Mouse (Mus musculus): ENCODE measurements around the gene Ppl.

The Ppl gene

DNA sequence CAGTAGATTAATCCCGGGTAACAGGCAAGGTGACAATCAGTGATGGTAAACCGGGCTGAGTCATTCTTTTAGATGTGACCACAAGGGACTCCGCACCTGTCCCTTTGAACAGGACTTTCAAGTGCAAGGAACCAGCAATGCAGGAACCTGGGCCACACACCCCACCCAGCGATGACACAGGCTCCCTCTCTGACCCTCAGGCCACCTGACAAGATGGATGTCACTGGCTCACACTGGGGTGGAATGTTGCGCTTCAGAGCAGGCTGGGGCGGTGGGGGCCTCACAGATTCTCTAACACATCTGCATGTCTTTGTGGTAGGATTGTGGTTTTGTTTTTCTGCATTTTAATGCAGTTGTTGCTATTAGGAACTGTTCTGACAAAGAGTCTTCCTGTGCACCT, 8.7 kb downstream of the Ppl start:
- no peak for DNase-seq (ENCODE audit: low spot score)

DNA sequence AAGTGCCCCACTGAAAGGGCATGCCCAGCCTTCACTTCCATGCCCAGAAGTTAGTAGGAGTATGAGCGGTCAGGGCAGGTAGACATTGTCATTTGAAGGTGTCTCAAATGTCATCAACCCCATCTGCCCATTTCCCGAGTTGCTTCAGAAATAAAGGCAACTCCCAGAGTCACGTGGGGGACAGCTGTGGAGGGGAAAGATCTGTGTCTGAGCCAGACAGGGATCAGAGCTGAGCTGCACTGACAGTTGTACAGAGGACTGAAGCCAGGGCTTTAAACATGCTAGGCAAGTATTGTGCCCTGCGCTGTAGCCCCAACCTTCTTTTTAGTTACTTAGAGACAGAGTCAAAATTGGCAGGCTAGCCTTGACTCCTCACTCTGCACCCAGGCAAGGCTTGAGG, 12.4 kb downstream of the Ppl start:
- DNase-seq (ENCODE audit: low spot score): no peak

DNA sequence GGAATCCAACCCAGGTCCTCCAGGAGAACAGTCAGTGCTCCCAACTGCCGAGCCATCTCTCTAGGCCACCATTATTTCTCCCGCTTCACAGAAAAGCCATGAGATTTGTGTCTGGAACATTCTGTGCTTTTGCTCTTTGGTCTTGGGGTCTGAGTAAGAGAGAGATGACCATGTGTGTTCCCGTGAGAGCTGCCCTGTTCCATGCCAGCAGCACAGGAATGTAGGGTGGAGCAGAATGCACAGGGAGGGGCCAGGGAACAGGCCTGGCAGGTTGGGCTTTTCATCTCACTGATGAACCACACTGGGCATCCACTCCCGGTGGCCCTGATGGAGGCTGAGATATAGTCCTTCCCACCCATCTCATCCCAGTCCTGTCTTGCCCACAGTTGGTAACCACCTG, 12.8 kb downstream of the Ppl start:
- no peak for DNase-seq (ENCODE audit: low spot score)

DNA sequence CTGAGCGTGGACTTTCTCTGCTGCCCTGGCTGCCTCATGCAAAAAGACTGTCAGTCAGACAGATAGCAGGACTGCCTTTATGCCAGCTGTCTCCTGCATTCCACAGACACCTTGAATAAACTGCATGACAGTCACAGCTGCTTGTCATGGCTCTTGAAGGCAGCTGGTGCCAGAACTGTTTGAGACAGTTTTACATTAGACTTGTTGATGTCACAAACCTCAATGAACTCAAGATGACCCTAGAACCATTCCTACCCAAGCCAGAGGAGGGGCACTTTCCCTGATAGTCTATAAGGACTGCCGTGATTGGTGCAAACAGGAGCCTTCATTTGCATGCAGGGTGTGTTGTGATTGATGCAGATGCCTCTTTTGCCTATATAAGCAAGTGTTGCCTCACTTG, 18.6 kb downstream of the Ppl start:
- no peak for DNase-seq (ENCODE audit: low spot score)

DNA sequence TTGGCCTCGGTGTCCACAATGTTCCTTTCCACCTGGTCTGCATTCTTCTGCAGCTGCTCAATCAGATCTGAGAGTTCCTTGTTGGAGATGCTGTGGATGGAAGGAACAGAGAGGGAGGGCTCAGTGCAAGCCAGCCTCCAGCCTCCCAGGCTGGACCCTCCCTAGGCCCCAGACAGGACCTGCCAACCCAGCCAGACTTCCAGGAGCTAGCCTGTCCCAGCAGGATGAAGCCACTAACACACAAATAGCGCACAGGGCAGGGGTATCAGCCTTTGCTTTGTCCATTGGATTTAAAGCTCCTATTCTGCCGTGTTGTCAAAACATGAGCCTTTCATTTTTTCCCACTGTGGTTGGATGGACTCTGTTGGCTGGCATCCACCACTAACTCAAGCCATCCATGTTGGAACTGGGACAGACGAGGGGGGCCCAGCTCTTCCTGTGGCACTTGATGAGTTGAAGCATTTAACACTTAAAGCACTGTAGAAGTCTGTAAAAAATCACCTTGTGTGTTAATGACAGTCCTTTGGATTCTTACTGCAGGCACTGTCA, 19.1 kb downstream of the Ppl start:
- no peak for DNase-seq (ENCODE audit: low spot score)

DNA sequence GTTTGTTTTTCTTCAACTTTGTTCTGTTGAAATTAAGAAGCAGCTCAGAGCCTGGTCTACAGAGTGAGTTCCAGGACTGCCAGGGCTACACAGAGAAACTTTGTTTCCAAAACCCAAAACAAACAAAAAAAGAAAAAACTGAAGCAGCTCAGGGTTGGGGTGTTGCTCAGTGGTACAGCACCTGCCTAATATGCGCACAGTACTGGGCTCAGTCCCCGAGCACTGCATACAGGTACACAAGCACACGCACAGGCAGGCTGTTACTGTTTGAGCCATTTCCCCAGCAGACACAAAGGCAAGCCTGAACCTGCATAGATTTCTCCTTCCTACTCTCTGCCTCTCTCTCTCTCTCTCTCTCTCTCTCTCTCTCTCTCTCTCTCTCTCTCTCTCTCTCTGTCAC, 21.2 kb downstream of the Ppl start:
- no peak for DNase-seq (ENCODE audit: low spot score)

DNA sequence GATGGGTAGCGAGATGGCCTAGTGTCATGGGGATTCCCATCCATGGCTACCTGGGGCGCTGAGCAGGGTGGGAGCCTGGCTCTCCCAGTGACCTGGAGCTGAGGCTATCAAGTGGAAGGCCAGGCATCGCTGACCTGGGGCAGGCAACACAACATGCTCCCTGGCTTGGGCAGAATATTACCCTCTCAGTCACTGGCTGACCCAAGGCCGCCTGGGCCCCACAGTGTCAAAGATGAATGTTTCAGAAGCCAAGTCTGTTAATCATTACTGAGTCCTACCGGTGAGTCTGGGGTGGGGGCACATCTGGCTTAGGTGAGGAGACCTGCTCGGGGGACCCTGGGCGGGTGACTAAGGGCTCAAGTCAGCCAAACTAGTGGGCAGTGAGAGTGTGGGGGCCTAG, 22.3 kb downstream of the Ppl start:
- DNase-seq (ENCODE audit: low spot score): no peak

DNA sequence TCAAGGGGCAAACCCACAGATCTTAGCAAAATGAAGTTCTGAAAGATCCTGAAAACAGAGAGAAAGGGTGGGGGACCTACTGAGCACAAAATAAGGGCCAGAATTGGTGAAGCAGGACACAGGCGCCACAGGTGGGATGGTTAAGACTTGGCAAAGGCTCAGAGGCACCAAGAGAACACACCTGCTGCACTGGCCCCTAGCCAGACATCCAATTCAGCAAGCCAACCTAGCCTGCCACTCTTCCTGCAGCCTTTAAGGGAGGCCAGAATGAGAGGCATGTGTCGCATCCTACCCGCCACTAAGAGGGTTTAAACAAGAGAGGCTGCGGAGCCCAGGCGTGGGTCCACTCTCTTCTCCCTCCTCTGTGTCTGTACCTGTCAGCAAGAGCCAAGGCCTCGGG, 31.2 kb downstream of the Ppl start:
- DNase-seq (ENCODE audit: low spot score): no peak

DNA sequence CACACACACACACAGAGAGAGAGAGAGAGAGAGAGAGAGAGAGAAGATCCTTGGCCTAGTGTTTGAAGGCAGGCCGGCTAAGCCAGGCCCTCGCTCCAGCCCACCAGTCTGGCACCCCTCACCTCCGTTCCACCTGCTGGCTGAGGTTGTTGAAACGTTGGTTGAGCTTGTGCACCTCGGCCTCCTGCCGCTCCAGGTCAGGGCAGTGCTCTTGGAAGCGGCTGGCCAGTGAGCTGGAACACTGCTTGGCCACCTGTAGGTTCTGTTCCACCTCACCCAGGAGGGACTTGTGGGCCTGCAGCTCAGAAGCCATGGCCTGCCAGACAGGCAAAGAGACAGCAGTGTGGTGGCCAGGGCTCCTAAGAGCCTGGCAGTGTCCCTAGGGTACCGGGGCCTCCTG, 35.7 kb downstream of the Ppl start:
- no peak for DNase-seq (ENCODE audit: low spot score)

DNA sequence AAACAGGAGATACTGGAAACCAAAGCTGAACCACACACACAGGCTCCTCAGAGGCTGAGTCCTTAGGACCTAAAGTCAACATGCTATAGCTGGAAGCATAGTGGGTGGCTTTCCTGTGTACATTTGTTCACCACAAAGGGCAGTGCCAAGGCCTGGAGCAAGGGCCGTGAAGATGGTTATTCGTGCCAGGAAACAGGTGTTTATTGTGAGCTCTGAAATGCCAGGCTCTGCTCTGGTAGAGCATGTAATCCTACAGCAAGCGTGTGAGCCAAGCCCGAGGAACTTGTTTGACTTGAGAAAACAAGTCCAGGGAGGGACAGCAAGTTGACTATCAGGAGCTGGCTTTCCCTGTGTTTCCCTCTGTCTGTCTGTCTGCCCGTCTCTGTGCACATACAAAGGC, 38.9 kb downstream of the Ppl start:
- DNase-seq (ENCODE audit: low spot score): no peak

DNA sequence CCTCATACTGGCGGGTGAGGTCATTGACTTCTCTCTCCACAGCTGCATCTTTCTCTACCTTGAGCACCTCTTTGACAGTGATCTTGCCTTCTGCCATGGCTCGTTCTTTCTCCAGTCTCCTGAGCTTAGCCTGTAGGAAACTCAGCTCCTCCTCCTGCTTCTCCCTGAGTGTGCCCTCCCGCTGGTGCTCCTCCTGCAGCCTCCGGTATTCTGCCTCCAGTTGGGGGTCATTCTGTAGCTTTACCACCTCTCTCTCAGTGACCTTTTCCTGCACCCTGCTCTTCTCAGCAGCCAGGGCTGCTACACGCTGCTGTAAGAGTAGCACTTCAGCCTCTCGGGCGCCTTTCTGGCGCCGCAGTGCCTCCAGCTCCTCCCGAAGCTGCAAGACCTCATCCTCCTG, 43.2 kb downstream of the Ppl start:
- DNase-seq (ENCODE audit: low spot score): no peak

DNA sequence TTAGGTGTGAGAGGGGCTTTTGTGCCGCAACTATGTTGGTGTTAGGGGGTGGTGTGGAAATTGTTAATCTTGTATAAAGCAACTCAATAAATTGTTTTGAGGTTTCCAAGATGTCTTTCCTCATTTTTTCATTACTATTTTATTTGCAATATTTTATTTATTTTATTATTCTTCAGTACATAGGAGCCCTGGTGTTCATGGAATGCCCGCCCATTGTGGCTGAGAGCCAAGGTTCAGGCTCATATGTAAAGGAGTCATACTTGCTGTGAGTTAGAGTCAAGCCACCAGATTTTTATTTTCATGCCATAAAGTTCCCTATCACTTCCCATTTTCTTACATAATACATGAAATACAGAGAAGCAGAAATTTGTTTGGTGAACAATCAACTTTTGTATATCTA, 46.0 kb downstream of the Ppl start:
- DNase-seq (ENCODE audit: low spot score): no peak

DNA sequence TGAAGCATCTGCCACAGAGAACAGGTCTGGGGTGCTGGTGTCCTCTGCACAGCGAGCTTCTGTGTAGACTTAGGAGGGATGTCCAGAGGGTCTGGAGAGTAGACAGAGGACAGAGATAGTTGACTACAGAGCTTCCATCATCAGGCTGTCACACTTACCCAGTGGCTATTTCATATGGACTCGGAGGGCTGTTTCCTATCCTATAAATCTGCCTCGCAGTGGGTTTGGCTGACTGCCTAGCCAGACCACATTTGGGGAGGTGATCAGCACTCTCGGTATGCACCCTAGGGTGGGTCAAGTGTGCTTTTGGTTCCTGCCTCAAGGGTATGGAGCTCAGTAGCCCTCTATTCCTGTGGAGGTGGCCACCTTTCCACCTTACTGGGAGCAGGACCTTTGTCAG, 47.0 kb downstream of the Ppl start:
- no peak for DNase-seq (ENCODE audit: low spot score)

DNA sequence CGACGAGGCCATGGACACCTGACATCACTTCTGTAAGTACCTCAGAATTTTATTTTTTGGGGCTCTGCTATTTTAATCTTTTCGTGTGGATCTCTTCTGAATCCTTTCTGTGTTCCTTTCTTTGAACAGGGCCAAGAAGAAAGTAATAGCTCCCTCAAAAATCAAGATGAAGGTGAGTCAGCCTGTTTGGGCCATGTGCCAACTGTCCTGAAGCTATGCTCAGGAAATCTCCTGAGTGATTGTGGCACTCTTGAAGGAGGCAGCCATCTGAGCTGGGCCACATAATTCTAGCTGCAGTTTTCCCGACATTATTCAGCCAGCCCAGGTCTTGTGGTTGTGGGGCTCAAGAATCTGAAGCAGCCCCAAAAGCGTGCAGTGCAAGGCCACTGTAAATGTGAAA, 57.9 kb downstream of the Ppl start:
- no peak for DNase-seq (ENCODE audit: low spot score)

DNA sequence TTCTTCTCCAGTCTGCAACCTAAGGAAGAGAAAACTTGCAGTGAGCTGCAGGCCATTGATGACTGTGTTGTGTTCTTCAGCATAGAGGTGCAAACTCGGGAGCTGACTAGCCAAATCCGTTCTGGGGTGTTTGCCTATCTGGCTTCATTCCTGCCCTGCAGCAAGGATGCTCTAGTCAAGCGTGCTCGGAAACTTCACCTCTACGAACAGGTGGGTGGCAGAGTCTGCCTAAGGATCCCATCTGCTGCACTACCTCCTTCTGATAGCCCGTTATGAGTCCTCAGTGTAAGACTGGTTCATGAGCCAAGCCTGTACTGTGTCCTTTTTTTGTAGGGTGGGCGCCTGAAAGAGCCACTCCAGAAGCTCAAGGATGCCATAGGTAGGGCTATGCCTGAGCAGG, 60.2 kb downstream of the Ppl start:
- DNase-seq (ENCODE audit: low spot score): no peak

DNA sequence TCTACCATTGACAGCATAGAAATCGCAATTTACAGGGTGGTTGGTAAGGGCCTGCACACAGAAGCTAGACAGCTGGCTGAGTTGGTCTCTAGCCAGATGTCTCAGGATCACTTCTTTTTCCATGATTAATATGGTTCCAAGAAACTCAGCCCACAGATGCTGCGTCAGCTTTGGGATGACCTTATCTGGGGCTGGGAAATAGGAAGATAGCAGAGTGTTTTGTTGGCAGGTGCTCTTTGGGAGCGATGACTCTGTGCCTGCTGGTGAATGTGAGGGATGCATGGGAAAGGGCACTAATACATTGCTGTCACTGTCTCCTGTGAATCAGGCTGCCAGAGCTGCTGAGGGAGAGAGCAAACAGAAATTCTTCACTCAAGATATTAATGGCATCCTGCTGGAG, 61.9 kb downstream of the Ppl start:
- no peak for DNase-seq (ENCODE audit: low spot score)

DNA sequence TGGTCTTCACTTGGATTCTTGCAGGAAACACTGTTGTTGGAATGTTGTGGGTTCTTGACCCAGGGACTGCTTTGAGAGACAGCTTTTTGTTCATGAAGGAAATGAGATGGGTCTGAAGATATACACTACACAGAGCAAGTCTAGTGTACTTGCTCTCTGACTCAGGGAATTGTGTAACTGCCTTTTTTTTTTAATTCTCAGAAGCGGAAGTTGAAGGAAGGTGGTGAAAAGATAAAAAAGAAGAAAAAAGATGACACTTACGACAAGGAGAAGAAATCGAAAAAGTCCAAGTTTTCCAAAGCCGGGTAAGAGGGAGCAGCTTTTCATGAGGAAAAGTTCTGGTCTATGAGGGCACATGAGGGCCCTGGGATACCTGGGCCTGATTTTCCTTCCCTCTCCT, 68.7 kb downstream of the Ppl start:
- no peak for DNase-seq (ENCODE audit: low spot score)

DNA sequence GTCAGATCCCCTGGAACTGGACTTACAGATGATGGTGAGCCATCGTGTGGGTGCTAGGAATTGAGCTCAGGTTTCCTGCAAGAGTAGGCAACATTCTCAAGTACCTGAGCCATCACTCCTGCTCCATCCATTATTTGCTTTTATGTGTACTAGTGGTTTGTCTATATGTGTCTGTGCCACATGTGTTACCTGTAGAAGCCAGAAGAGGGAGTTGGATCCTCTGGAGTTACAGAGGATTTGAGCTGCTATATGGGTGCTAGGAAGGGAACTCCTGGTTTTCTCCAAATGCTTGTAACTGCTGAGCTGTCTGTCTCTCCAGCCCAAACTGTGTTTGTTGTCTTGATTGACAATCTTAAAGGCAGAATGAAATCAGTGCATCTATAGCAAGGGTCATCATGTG, 74.1 kb downstream of the Ppl start:
- peak; percentile 37 for DNase-seq (ENCODE audit: low spot score)

DNA sequence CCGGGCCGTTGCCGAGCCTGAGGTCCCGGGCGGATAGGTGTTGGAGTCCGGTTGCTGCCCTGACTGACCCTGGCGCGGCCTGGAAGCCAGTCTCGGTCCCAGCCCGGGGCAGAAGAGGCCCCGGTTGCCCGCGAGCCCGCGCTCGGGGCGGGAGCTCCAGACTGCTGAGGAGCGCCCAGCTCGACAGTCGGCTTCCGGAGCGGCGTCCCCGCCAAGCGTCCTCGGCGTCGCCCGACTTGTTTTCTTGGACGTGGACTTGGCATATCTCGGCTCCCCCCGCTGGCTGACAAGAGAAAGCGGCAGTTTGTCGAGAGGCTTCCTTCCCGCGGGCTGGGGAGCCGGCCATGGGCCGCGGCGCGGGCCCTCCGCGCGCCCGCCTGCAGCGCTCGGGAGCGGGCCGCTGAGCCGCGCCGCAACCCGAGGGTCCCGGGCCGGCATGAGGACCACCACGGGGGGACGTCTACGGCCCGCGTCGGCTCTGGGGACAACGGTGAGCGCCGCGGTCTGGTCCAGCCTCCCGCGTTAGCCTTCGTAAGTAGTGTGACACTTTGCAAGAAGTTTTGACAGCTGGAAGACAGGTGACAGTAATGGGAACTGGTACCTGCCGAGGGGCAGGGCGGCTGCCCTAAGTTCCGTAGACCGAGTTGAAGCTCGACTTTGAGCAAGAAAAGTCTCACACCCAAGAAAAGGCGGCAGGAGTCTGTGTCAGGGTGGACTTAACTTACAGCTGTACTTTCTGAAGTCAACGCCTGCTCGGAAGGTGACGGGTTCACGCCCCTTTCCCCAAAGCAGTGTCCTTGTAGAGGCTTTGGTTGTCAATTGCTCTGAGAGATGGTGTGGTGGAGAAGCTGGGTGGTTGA, 81.7 kb downstream of the Ppl start:
- DNase-seq (ENCODE audit: low spot score): peak; percentile 73

DNA sequence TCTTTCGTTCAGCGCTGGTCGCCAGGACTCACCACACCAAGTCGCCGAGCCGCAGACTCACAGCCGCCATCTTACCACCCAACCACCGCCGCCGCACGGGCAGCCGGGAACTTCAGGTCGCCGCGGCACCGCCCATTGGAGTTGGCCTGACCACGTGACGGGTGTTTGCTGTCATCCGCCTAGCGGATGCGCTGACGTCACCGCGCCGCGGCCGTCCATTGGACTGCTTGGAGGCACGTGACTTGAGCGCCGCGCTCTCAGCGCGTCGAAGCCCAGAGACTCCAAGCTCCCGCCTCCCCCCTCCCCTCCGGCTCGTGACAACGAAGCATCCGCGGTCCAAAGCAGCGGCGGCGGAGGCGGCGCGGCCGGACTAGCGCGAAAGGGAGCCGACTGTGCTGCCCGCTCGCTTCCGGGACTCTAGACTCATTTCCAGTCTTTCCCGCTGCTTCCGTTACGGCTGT, 82.4 kb downstream of the Ppl start, which contains the start of the genes Glyr1 and Ubn1:
Glyr1 (minus strand) TSS at position 90 of the 461 bp plus-strand sequence.
Ubn1 (plus strand) TSS at position 284 of the 461 bp plus-strand sequence.
- peak; percentile 99 for DNase-seq (ENCODE audit: low spot score)

DNA sequence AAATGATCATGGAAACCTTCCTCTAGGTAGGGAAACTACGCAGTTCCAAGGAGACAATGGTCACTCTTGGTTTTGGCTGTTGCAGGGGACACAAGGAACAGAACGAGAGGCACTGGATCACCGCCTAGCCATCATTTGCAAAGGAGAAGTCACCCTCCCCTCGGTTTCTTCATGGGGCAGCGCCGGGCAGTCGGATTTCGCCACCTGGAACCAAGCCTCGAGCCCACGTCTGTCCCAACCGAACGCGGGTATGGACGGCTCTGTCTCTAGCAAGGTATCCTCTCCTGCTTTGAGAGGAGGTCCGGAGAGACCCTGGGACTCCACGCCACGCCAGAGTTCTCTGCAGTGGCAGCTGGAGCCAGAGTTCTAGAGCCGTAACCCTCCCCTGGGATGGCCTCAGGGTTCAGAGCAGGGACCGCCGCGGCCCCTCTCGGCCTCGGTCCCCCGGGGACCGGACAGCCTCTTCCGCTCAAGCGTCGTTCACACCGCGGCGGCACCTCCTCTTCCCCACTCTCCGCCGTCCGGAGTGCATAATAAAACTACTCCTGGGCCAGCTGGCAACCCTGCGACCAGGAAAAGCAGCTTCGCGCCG, 82.9 kb downstream of the Ppl start:
- no peak for DNase-seq (ENCODE audit: low spot score)

DNA sequence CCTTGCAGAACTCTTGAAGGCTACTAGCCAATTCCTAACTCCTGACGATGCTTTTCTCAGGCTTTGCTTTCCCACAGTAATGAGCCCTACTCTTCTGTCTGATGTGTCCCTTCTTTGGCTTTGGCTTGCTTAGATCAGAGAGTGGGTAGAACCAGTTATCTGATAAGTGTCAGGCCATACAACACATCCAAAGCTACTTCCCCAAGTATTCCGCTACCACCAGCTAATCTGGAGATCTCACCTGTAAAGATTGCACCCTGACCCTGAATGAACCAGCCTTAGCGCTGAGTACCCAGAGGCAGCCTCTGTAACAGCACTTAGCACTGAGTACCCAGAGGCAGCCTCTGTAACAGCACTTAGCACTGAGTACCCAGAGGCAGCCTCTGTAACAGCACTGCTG, 86.9 kb downstream of the Ppl start:
- DNase-seq (ENCODE audit: low spot score): no peak

DNA sequence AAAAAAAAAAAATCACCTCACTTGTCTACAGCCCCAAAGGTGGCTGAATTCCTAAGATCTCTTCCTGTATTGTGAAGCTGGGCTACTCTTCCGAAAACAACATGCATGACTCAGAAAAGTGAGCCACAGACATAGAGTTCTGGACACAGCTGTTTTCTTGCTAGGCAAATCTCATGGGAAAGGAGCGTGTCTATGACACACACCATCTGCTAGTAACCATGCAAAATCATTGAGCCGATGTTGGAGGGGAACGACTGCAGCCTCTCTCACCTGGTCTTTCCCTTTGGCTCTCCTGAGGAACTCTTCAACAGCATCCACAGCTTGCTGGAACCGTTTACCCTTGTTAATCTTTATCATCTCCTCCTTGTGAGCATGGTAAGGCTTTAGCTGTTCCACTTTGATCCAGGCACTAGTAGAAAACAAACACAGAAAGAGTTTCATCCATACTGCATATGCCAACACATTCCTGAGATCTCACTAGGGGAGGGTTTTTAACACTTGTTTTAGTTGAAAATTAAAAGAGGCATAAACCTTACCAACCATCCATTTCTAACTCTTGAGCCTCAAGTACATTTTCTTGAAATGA, 95.5 kb downstream of the Ppl start:
- peak; percentile 10 for DNase-seq (ENCODE audit: low spot score)
